Mouse (Mus musculus): Measurements from ENCODE around the gene Atp1b2. TPM values are rescaled to one million over a fixed set of nuclear protein-coding genes. Genes with fewer than 3 reads are reported as not detected.

The Atp1b2 gene
- polyA plus RNA-seq, 1 experiment from 2014 or later: 11.4 TPM

DNA sequence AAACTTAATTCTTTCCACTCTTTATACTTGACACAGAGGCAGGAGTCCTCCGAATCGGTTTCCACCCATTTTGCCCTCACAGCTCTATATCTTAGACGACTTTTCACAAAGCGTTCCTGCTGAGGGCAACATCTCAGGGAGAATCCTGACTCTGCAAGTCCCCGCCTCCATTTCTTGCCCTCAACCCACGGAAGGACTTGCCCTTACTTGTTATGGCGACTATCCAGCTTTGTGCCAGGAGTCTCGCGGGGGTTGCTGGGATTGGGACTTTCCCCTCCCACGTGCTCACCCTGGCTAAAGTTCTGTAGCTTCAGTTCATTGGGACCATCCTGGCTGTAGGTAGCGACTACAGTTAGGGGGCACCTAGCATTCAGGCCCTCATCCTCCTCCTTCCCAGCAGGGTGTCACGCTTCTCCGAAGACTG lies 25.6 kb downstream of the Atp1b2 start, which contains the start of the genes Wrap53 and Trp53:
Wrap53 (minus strand) TSS at position 165 of the 424 bp plus-strand sequence.
Trp53 (plus strand) TSS at position 269 of the 424 bp plus-strand sequence.
- Histone ChIP-seq H3K9ac (ENCODE audit: low read depth, low read length) (peak within 1 kb of the TSS; percentile 90), H3K4me1 (ENCODE audit: control insufficient read depth, insufficient read depth, low read length) (peaks cover 29% of the 10 kb centered on the region), H3K4me3 (ENCODE audit: low read length) (peak within 1 kb of the TSS; percentile 83), H3K9me3 (ENCODE audit: control insufficient read depth, low read length) (no peaks in the 10 kb centered on the region), H3K36me3 (ENCODE audit: control insufficient read depth, insufficient read depth, low read length) (peaks cover 21% of the 10 kb centered on the region; the same call in 1 of the 2 replicates), H3K27ac (ENCODE audit: low read depth, low read length) (peak within 1 kb of the TSS; percentile 97), H3K4me2 (replicated peaks; ENCODE audit: low read depth, low read length) (peak within 1 kb of the TSS; percentile 93), H3K27me3 (ENCODE audit: control insufficient read depth, insufficient read depth, low read length) (no peaks in the 10 kb centered on the region)
- ATAC-seq (ENCODE audit: low FRiP score, low TSS enrichment): peak; percentile 65
- under 1% methylated on average over 13 of the region's 13 CpGs for WGBS

- ATAC-seq (ENCODE audit: low FRiP score, low TSS enrichment): peak; percentile 90
- Histone ChIP-seq H3K4me2 (replicated peaks; ENCODE audit: low read depth, low read length) (peak overlapping the region; percentile 93), H3K4me3 (ENCODE audit: low read length) (peak overlapping the region; percentile 83), H3K36me3 (ENCODE audit: control insufficient read depth, insufficient read depth, low read length) (peaks cover 15% of the 10 kb centered on the region; the same call in 1 of the 2 replicates), H3K9me3 (ENCODE audit: control insufficient read depth, low read length) (no peaks in the 10 kb centered on the region), H3K4me1 (ENCODE audit: control insufficient read depth, insufficient read depth, low read length) (peaks cover 29% of the 10 kb centered on the region), H3K27ac (ENCODE audit: low read depth, low read length) (peak overlapping the region; percentile 97), H3K27me3 (ENCODE audit: control insufficient read depth, insufficient read depth, low read length) (no peaks in the 10 kb centered on the region), H3K9ac (ENCODE audit: low read depth, low read length) (peak overlapping the region; percentile 90)
- WGBS: 2% methylated on average over 39 of the region's 39 CpGs
These were observed 26.4 kb downstream of the Atp1b2 start for GRCm38 (mm10) chr11:69579128-69580017.

GRCm38 (mm10) chr11:69578301-69578700 lies 27.4 kb downstream of the Atp1b2 start:
- ATAC-seq (ENCODE audit: low FRiP score, low TSS enrichment): no peak
- Histone ChIP-seq H3K4me3 (ENCODE audit: low read length) (peak overlapping the region; percentile 83), H3K9ac (ENCODE audit: low read depth, low read length) (peak overlapping the region; percentile 90), H3K27ac (ENCODE audit: low read depth, low read length) (no peak overlapping the region), H3K4me2 (replicated peaks; ENCODE audit: low read depth, low read length) (peak overlapping the region; percentile 93), H3K9me3 (ENCODE audit: control insufficient read depth, low read length) (no peaks in the 10 kb centered on the region), H3K27me3 (ENCODE audit: control insufficient read depth, insufficient read depth, low read length) (no peaks in the 10 kb centered on the region), H3K4me1 (ENCODE audit: control insufficient read depth, insufficient read depth, low read length) (peaks cover 27% of the 10 kb centered on the region), H3K36me3 (ENCODE audit: control insufficient read depth, insufficient read depth, low read length) (peaks cover 16% of the 10 kb centered on the region; the same call in 1 of the 2 replicates)
- WGBS: 11% methylated on average over 15 of the region's 15 CpGs

DNA sequence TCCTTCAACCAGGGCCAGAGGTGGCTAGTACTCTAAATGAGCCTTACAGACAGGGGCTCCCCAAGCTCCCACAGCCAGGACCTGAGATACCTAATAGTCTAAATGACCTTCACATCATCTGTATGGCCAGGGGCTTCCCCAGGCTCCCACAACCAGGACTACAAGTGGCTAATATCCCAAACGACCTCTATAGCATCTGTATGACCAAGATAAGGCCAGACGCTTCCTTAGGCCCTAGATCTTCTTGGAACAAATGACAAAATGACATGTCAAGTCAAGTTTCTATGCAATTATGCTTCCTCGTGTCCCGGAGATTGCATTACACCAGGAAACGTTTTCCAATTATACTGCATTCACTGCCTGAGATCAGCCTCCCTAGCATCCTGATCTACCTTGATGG lies 29.4 kb downstream of the Atp1b2 start:
- ATAC-seq (ENCODE audit: low FRiP score, low TSS enrichment): no peak
- H3K9me3 ChIP-seq (ENCODE audit: control insufficient read depth, low read length): no peaks in the 10 kb centered on the region
- WGBS: 76% methylated on average over 5 of the region's 5 CpGs
- no peak overlapping the region for H3K9ac ChIP-seq (ENCODE audit: low read depth, low read length)
- H3K4me1 ChIP-seq (ENCODE audit: control insufficient read depth, insufficient read depth, low read length): peaks cover 18% of the 10 kb centered on the region
- H3K36me3 ChIP-seq (ENCODE audit: control insufficient read depth, insufficient read depth, low read length): peaks cover 17% of the 10 kb centered on the region; the same call in 1 of the 2 replicates
- H3K4me2 ChIP-seq (replicated peaks; ENCODE audit: low read depth, low read length): no peak overlapping the region
- H3K4me3 ChIP-seq (ENCODE audit: low read length): no peak overlapping the region
- H3K27me3 ChIP-seq (ENCODE audit: control insufficient read depth, insufficient read depth, low read length): no peaks in the 10 kb centered on the region
- no peak overlapping the region for H3K27ac ChIP-seq (ENCODE audit: low read depth, low read length)

- Histone ChIP-seq H3K27me3 (ENCODE audit: control insufficient read depth, insufficient read depth, low read length) (no peaks in the 10 kb centered on the region), H3K4me3 (ENCODE audit: low read length) (no peak overlapping the region), H3K36me3 (ENCODE audit: control insufficient read depth, insufficient read depth, low read length) (peaks cover 28% of the 10 kb centered on the region; the same call in 1 of the 2 replicates), H3K9me3 (ENCODE audit: control insufficient read depth, low read length) (no peaks in the 10 kb centered on the region), H3K4me2 (replicated peaks; ENCODE audit: low read depth, low read length) (no peak overlapping the region), H3K4me1 (ENCODE audit: control insufficient read depth, insufficient read depth, low read length) (peaks cover 18% of the 10 kb centered on the region), H3K27ac (ENCODE audit: low read depth, low read length) (no peak overlapping the region), H3K9ac (ENCODE audit: low read depth, low read length) (no peak overlapping the region)
- no peak for ATAC-seq (ENCODE audit: low FRiP score, low TSS enrichment)
- whole genome bisulfite sequencing: 63% methylated on average over 3 of the region's 3 CpGs
These were observed 30.5 kb downstream of the Atp1b2 start for GRCm38 (mm10) chr11:69575220-69575619.

DNA sequence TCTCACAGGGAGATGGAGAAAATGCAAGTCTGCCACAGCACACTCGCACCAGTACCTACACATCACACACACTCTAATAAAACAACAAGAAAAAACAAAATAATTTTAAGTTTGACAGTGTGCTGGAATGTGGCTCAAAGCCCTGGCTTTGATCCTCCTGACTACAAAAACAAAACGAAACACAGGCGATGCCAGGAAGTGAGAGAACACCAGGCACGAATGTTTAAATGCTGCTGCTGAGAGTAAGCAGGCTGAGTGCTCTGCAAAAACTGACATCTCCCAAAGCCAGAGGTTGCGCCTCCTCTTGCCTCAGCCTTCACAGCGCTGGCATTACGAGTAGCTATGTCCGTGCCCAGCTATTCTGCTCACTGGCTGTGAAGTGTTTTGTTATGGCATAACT lies 40.6 kb downstream of the Atp1b2 start:
- Histone ChIP-seq H3K27ac (ENCODE audit: low read depth, low read length) (no peak overlapping the region), H3K9ac (ENCODE audit: low read depth, low read length) (no peak overlapping the region), H3K4me3 (ENCODE audit: low read length) (no peak overlapping the region), H3K9me3 (ENCODE audit: control insufficient read depth, low read length) (no peaks in the 10 kb centered on the region), H3K4me1 (ENCODE audit: control insufficient read depth, insufficient read depth, low read length) (peaks cover 13% of the 10 kb centered on the region), H3K4me2 (replicated peaks; ENCODE audit: low read depth, low read length) (no peak overlapping the region), H3K27me3 (ENCODE audit: control insufficient read depth, insufficient read depth, low read length) (no peaks in the 10 kb centered on the region), H3K36me3 (ENCODE audit: control insufficient read depth, insufficient read depth, low read length) (peaks cover 43% of the 10 kb centered on the region)
- 62% methylated on average over 8 of the region's 8 CpGs for WGBS
- ATAC-seq (ENCODE audit: low FRiP score, low TSS enrichment): no peak

DNA sequence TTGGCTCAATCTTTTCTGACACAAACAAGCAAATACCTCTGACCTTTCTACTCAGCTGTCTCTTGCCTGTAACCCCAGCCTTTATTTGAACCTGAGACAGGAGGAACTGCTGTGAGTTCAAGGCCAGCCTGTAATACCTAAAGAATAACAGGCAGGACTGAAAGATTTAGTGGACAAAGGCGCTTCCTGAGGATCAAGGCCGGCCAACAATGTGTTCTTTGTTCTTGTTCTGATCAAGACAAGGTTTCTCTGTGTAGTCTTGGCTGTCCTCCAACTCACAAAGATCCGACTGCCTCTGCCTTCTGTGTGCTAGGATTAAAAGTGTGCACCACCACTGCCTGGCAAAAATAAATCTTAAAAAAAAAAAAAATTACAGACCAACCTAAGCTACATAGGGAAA lies 41.4 kb downstream of the Atp1b2 start:
- peaks cover 20% of the 10 kb centered on the region for H3K4me1 ChIP-seq (ENCODE audit: control insufficient read depth, insufficient read depth, low read length)
- no peak overlapping the region for H3K9ac ChIP-seq (ENCODE audit: low read depth, low read length)
- H3K27me3 ChIP-seq (ENCODE audit: control insufficient read depth, insufficient read depth, low read length): no peaks in the 10 kb centered on the region
- H3K4me2 ChIP-seq (replicated peaks; ENCODE audit: low read depth, low read length): no peak overlapping the region
- H3K27ac ChIP-seq (ENCODE audit: low read depth, low read length): no peak overlapping the region
- no peak overlapping the region for H3K4me3 ChIP-seq (ENCODE audit: low read length)
- no peak for ATAC-seq (ENCODE audit: low FRiP score, low TSS enrichment)
- no peaks in the 10 kb centered on the region for H3K9me3 ChIP-seq (ENCODE audit: control insufficient read depth, low read length)
- 61% methylated on average over 3 of the region's 3 CpGs for WGBS
- H3K36me3 ChIP-seq (ENCODE audit: control insufficient read depth, insufficient read depth, low read length): peaks cover 38% of the 10 kb centered on the region

DNA sequence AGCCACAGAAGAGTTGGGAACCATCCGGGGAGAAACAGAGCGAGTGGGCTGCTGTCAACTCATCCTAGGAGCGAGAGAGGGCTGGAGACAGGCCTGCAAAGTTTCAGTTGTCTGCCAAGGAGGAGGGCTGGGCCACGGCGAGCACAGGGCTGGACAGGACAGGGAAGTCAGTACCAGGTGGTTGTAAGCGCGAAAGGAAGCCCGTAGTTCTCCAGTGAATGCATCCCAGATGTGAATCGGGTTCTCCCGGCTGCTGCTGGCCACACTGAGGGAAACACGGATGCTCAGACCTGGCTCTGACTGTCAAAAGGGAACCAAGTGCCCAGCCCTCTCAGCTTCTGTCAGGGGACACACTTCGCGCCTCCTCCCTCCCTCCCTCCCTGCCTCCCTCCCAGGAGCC lies 42.4 kb downstream of the Atp1b2 start:
- H3K27me3 ChIP-seq (ENCODE audit: control insufficient read depth, insufficient read depth, low read length): no peaks in the 10 kb centered on the region
- H3K4me1 ChIP-seq (ENCODE audit: control insufficient read depth, insufficient read depth, low read length): peaks cover 28% of the 10 kb centered on the region
- H3K4me2 ChIP-seq (replicated peaks; ENCODE audit: low read depth, low read length): no peak overlapping the region
- H3K36me3 ChIP-seq (ENCODE audit: control insufficient read depth, insufficient read depth, low read length): peaks cover 38% of the 10 kb centered on the region
- H3K9me3 ChIP-seq (ENCODE audit: control insufficient read depth, low read length): no peaks in the 10 kb centered on the region
- H3K9ac ChIP-seq (ENCODE audit: low read depth, low read length): no peak overlapping the region
- no peak for ATAC-seq (ENCODE audit: low FRiP score, low TSS enrichment)
- WGBS: 89% methylated on average over 13 of the region's 13 CpGs
- no peak overlapping the region for H3K27ac ChIP-seq (ENCODE audit: low read depth, low read length)
- no peak overlapping the region for H3K4me3 ChIP-seq (ENCODE audit: low read length)

All from kidney, embryonic 14.5 days (tissue).